Mouse (Mus musculus): ENCODE measurements around the gene Fryl.

- no peak for TF ChIP-seq CTCF (IDR thresholded peaks at IDR 0.05; ENCODE audit: borderline replicate concordance, extremely low read depth, insufficient read depth, insufficient read length)
- TF ChIP-seq POLR2A (IDR thresholded peaks at IDR 0.05; ENCODE audit: borderline replicate concordance, extremely low read depth, insufficient read depth, insufficient read length, poor library complexity, severe bottlenecking): no peak
Observed at GRCm38 (mm10) chr5:73167976-73168768, 88.2 kb downstream of the Fryl start.

All from brain, embryonic 14.5 days (tissue).